Mouse (Mus musculus): ENCODE results near the gene Pla2r1.

Gene Pla2r1

GRCm38 (mm10) chr2:60500583-60501116 lies 52.5 kb downstream of the Pla2r1 start:
- no peak for DNase-seq (ENCODE audit: low spot score)

DNA sequence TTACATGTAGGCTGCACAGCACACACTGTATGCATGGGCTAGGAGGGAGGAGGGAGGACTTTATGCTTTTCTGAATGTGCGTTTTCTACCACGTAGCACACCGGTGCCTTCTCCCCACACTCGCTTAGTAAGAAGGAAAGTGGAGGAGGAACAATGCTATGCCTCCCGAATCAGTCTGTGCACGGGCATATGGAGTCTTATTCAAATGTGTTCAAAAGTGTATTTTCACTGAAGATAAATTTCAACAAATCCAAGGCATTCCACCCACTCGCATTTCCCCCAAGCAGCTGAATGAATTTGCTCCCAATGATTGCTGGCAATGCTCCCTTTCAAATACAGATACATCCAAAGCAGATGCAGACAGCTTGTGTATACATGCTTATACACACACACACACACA lies 73.2 kb downstream of the Pla2r1 start:
- no peak for DNase-seq (ENCODE audit: low spot score)

- no peak for DNase-seq (ENCODE audit: low spot score)
Observed at GRCm38 (mm10) chr2:60478778-60479177, 74.3 kb downstream of the Pla2r1 start.

- DNase-seq (ENCODE audit: low spot score) = no peak
Observed at GRCm38 (mm10) chr2:60468901-60469770, 84.0 kb downstream of the Pla2r1 start.

DNA sequence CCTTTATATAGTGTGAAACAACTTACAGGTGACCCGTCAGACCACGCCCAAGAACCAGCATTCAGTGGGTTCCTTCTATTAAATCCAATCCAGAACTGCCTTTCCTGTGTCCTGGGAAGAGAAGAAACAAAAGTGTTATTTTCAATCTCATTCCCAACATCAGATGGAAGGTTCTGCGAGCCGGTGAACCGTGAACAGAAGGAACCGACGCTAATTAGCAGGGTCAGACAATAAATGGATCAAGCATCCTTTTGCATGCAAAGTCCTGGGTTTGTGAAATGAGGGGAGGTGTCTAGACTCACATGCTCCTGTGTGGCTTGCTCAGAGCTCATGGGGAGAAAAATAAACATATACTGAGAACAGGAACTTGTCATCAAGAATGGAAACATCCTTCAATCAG lies 100.7 kb downstream of the Pla2r1 start:
- DNase-seq (ENCODE audit: low spot score) = no peak

DNA sequence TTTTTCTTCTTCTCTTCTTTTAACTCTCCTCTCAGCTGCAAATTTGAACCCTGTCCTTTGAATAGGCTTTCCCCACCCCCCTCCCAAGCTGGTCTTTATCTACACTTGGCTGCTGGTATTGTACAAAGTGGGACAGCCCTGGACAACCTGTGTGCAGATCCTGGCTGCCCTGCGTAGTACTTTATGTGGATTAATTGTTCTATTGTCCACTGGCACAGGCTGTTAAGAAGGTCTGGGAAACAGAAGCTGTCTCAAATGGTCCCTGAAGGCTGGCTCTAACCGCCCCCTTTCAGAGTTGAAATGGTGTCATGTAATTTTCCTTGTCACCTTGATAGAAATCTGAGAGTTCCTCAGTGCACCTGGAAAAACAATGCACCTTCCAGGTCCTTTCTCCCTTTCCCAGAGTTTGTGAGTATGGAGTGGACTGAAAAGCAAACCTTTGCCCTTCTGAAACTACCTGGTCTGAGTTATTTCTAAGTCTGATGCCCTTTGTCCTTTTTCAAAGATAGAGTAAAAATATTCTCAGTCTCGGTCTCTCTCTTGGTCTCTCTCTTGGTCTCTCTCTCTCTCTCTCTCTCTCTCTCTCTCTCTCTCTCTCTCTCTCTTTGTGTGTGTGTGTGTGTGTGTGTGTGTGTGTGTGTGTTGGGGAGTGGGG lies 101.9 kb downstream of the Pla2r1 start:
- DNase-seq (ENCODE audit: low spot score) = no peak

DNA sequence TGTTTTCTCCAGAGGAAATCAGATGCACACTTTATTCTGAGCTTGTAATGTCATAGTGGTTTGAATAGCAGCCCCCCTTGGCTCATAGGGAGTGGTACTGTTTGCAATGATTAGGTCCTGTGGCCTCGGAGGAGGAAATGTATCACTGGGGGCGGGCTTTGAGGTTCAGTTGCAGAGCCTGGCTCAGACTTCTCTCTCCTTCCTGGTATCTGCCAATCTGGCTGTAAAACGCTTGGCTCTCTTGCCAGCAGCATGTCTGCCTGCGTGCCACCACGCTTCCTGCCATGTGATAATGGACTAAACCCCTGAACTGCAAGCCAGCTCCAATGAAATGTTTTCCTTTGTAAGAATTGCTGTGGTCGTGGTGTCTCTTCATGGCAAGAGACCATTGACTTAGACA lies 103.4 kb downstream of the Pla2r1 start:
- no peak for DNase-seq (ENCODE audit: low spot score)

GRCm38 (mm10) chr2:60444711-60445509 lies 108.2 kb downstream of the Pla2r1 start:
- DNase-seq (ENCODE audit: low spot score) = no peak

DNA sequence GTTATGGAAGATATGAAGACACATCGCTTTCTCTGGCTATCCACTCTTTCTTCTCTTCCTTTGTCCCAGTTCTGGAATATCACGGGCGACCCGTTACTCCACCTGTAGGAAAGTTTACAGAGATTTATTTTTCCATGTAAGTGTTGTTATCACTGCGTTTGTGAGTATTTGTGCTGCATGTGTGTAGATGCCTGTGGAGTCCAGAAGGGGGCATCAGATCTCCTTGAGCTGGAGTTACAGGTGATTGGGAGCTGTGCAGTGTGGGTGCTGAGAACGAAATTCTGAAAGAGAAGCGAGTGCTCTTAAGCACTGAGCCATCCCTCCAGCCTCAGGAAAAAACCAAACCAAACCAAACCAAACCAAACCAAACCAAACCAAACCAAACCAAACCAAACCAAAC lies 109.8 kb downstream of the Pla2r1 start:
- DNase-seq (ENCODE audit: low spot score) = no peak

- DNase-seq (ENCODE audit: low spot score) = no peak
Observed at GRCm38 (mm10) chr2:60441875-60442274, 111.2 kb downstream of the Pla2r1 start.

DNA sequence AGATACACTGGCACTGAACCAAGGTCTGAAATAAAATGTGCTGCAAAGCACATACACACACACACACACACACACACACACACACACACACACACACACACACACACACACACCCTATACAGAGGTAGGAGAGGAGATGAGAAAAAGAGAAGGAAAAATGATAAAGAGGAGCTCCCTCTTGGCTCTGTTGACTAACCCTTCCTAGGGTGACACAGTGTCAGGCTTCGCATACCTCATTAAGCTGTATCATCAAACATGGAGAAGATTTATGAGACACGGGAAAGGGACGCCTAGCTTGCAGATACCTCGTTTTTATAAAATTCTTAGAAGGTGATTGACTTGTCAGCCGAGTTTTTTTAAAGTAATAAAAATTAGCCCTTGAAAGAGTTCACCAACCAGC lies 116.3 kb downstream of the Pla2r1 start:
- no peak for DNase-seq (ENCODE audit: low spot score)

GRCm38 (mm10) chr2:60430315-60431021 lies 122.6 kb downstream of the Pla2r1 start:
- no peak for DNase-seq (ENCODE audit: low spot score)

- DNase-seq (ENCODE audit: low spot score) = peak; percentile 23
Observed at GRCm38 (mm10) chr2:60418075-60418474, 135.0 kb downstream of the Pla2r1 start.

GRCm38 (mm10) chr2:60414334-60414733 lies 138.8 kb downstream of the Pla2r1 start:
- DNase-seq (ENCODE audit: low spot score) = no peak

- no peak for DNase-seq (ENCODE audit: low spot score)
Observed at GRCm38 (mm10) chr2:60413006-60413650, 140.0 kb downstream of the Pla2r1 start.

GRCm38 (mm10) chr2:60411181-60411580 lies 141.9 kb downstream of the Pla2r1 start:
- DNase-seq (ENCODE audit: low spot score) = no peak

- no peak for DNase-seq (ENCODE audit: low spot score)
Observed at GRCm38 (mm10) chr2:60409989-60410763, 142.9 kb downstream of the Pla2r1 start.

DNA sequence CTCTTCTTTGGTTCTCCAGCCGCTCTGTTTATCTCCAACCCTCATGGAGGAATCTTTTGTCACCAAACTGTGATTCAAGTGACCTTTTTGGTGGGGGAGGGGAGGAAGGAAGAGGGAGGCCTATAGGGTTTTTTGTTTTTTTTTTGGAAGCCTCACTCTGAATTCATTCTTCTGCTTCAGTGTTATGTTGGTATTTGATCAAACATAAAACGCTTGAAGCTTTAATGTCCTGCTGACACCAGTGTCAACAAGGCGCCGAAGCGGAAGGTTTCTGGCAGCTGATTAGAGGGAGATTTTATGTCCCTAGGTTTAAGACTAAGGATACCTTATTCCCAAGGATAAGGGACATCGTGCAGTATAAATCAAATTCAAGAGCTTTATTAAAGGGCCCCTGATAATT lies 143.9 kb downstream of the Pla2r1 start:
- DNase-seq (ENCODE audit: low spot score) = no peak

- no peak for DNase-seq (ENCODE audit: low spot score)
Observed at GRCm38 (mm10) chr2:60407387-60407786, 145.7 kb downstream of the Pla2r1 start.

GRCm38 (mm10) chr2:60405431-60405830 lies 147.7 kb downstream of the Pla2r1 start:
- no peak for DNase-seq (ENCODE audit: low spot score)
